Mouse (Mus musculus): ENCODE data around the gene Ear2. TPM values are rescaled to one million over a fixed set of nuclear protein-coding genes. Genes with fewer than 3 reads are reported as not detected.
"Not testable (repeated sequence)": the region's sequence is repeated elsewhere in the genome, so short reads cannot be mapped to it uniquely, and the experiment has no call there.

Gene Ear2
- polyA plus RNA-seq, 1 experiment from 2014 or later = 0.45 TPM

- no peak overlapping the region for H3K27ac ChIP-seq (ENCODE audit: low read depth)
- ATAC-seq (ENCODE audit: insufficient read depth) = no peak
- no peak overlapping the region for H3K9ac ChIP-seq
- H3K36me3 ChIP-seq (ENCODE audit: insufficient read depth) = no peaks in the 10 kb centered on the region
- no peaks in the 10 kb centered on the region for H3K27me3 ChIP-seq (ENCODE audit: insufficient read depth, low read length)
- H3K4me2 ChIP-seq = no peak overlapping the region
- no peaks in the 10 kb centered on the region for H3K4me1 ChIP-seq (ENCODE audit: insufficient read depth)
- H3K4me3 ChIP-seq (ENCODE audit: low read depth, low read length) = no peak overlapping the region
- no peaks in the 10 kb centered on the region for H3K9me3 ChIP-seq (ENCODE audit: low read depth, low read length)
- TF ChIP-seq CTCF (IDR thresholded peaks at IDR 0.05; ENCODE audit: low read depth) = no peak
- DNase-seq = no peak
These were observed 8.5 kb downstream of the Ear2 start for GRCm38 (mm10) chr14:44110981-44111380.

- not testable (repeated sequence) for H3K4me3 ChIP-seq (ENCODE audit: low read depth, low read length); H3K36me3 ChIP-seq (ENCODE audit: insufficient read depth); H3K4me1 ChIP-seq (ENCODE audit: insufficient read depth); H3K9me3 ChIP-seq (ENCODE audit: low read depth, low read length); H3K4me2 ChIP-seq; H3K27ac ChIP-seq (ENCODE audit: low read depth); ATAC-seq (ENCODE audit: insufficient read depth); H3K9ac ChIP-seq; H3K27me3 ChIP-seq (ENCODE audit: insufficient read depth, low read length); DNase-seq
- 89% methylated on average over 3 of the region's 4 CpGs for WGBS
These were observed 21.1 kb downstream of the Ear2 start, which contains the start of gene Gm3327 for GRCm38 (mm10) chr14:44123551-44123950. Gene Gm3327 (plus strand): TSS chr14:44123851.

Other genes with a start within 250 kb of the Ear2 start
- not detected in 2 replicates for gene Ear1, start 227.1 kb upstream of the Ear2 start, polyA plus RNA-seq (2014; fragmentation: Nextera tagmentation; extraction: Ambion mirVana)
- gene Ear10, start 179.1 kb upstream of the Ear2 start, polyA plus RNA-seq (2014; fragmentation: Nextera tagmentation; extraction: Ambion mirVana) = not detected in 2 replicates
- 34.7 and 39.6 TPM in 2 replicates for gene Gm8113, start 177.3 kb upstream of the Ear2 start, polyA plus RNA-seq (2014; fragmentation: Nextera tagmentation; extraction: Ambion mirVana)
- gene Ang5, start 145.6 kb upstream of the Ear2 start, polyA plus RNA-seq (2014; fragmentation: Nextera tagmentation; extraction: Ambion mirVana) = not detected in 2 replicates
- not detected in 2 replicates for gene Ang6, start 100.4 kb upstream of the Ear2 start, polyA plus RNA-seq (2014; fragmentation: Nextera tagmentation; extraction: Ambion mirVana)
- gene Gm3327, start 21.2 kb downstream of the Ear2 start, polyA plus RNA-seq (2014; fragmentation: Nextera tagmentation; extraction: Ambion mirVana) = not detected in 2 replicates
- gene Gm8212, start 95.0 kb downstream of the Ear2 start, polyA plus RNA-seq (2014; fragmentation: Nextera tagmentation; extraction: Ambion mirVana) = not detected in 2 replicates
- not detected in 2 replicates for gene 4930503E14Rik, start 110.6 kb downstream of the Ear2 start, polyA plus RNA-seq (2014; fragmentation: Nextera tagmentation; extraction: Ambion mirVana)
- not detected in 2 replicates for gene Gm8220, start 182.9 kb downstream of the Ear2 start, polyA plus RNA-seq (2014; fragmentation: Nextera tagmentation; extraction: Ambion mirVana)
- not detected in 2 replicates for gene Gm5930, start 235.9 kb downstream of the Ear2 start, polyA plus RNA-seq (2014; fragmentation: Nextera tagmentation; extraction: Ambion mirVana)